Mouse (Mus musculus): ENCODE measurements around the gene Itgam. TPM values are rescaled to one million over a fixed set of nuclear protein-coding genes. Genes with fewer than 3 reads are reported as not detected.

The Itgam gene
- polyA plus RNA-seq, 1 experiment from 2014 or later: 0.22 TPM

- no peaks in the 10 kb centered on the region for H3K36me3 ChIP-seq (ENCODE audit: control insufficient read depth, insufficient read depth, low read length)
- ATAC-seq: no peak
- no peak overlapping the region for H3K4me3 ChIP-seq (ENCODE audit: low read depth, low read length)
- no peak for DNase-seq (ENCODE audit: low spot score)
- no peak overlapping the region for H3K27ac ChIP-seq (ENCODE audit: low read depth, low read length)
- no peaks in the 10 kb centered on the region for H3K27me3 ChIP-seq (replicated peaks; ENCODE audit: control insufficient read depth, insufficient read depth, low read length)
- no peak overlapping the region for H3K4me2 ChIP-seq (ENCODE audit: low read length)
- WGBS: 94% methylated on average over 7 of the region's 7 CpGs
- no peaks in the 10 kb centered on the region for H3K9me3 ChIP-seq (replicated peaks; ENCODE audit: control insufficient read depth, low read length)
- no peaks in the 10 kb centered on the region for H3K4me1 ChIP-seq (ENCODE audit: control insufficient read depth, insufficient read depth, low read length)
- H3K9ac ChIP-seq (ENCODE audit: low read length): no peak overlapping the region
These were observed 104.0 kb downstream of the Itgam start for GRCm38 (mm10) chr7:128166391-128166790.

Other genes starting within 250 kb of the Itgam start
- 9.7 and 11.1 TPM in 2 replicates for gene Stx4a, start 238.3 kb upstream of the Itgam start, polyA plus RNA-seq (2014; fragmentation: Nextera tagmentation; extraction: Ambion mirVana)
- gene Stx1b, start 238.1 kb upstream of the Itgam start, polyA plus RNA-seq (2014; fragmentation: Nextera tagmentation; extraction: Ambion mirVana): 15.7 and 22.3 TPM in 2 replicates
- 12.0 and 16.8 TPM in 2 replicates for gene Zfp646, start 186.4 kb upstream of the Itgam start, polyA plus RNA-seq (2014; fragmentation: Nextera tagmentation; extraction: Ambion mirVana)
- gene Zfp668, start 185.8 kb upstream of the Itgam start, polyA plus RNA-seq (2014; fragmentation: Nextera tagmentation; extraction: Ambion mirVana): 24.1 and 29.1 TPM in 2 replicates
- 0.61 and 0.63 TPM in 2 replicates for gene Prss53, start 171.7 kb upstream of the Itgam start, polyA plus RNA-seq (2014; fragmentation: Nextera tagmentation; extraction: Ambion mirVana)
- gene Gm21974, start 167.2 kb upstream of the Itgam start, polyA plus RNA-seq (2014; fragmentation: Nextera tagmentation; extraction: Ambion mirVana): not detected in 2 replicates
- 61.5 and 69.9 TPM in 2 replicates for gene Vkorc1, start 167.0 kb upstream of the Itgam start, polyA plus RNA-seq (2014; fragmentation: Nextera tagmentation; extraction: Ambion mirVana)
- gene Bckdk, start 158.6 kb upstream of the Itgam start, polyA plus RNA-seq (2014; fragmentation: Nextera tagmentation; extraction: Ambion mirVana): 108 and 131 TPM in 2 replicates
- gene Kat8, start 150.1 kb upstream of the Itgam start, polyA plus RNA-seq (2014; fragmentation: Nextera tagmentation; extraction: Ambion mirVana): 51.1 and 56.7 TPM in 2 replicates
- gene Prss8, start 132.5 kb upstream of the Itgam start, polyA plus RNA-seq (2014; fragmentation: Nextera tagmentation; extraction: Ambion mirVana): 0.17 TPM in 1 of 2 replicates, not detected in the other
- gene Prss36, start 115.9 kb upstream of the Itgam start, polyA plus RNA-seq (2014; fragmentation: Nextera tagmentation; extraction: Ambion mirVana): 12.3 and 12.9 TPM in 2 replicates
- gene Fus, start 95.2 kb upstream of the Itgam start, polyA plus RNA-seq (2014; fragmentation: Nextera tagmentation; extraction: Ambion mirVana): 55.9 and 60.1 TPM in 2 replicates
- 7.1 and 11.5 TPM in 2 replicates for gene Pycard, start 68.8 kb upstream of the Itgam start, polyA plus RNA-seq (2014; fragmentation: Nextera tagmentation; extraction: Ambion mirVana)
- gene Trim72, start 58.7 kb upstream of the Itgam start, polyA plus RNA-seq (2014; fragmentation: Nextera tagmentation; extraction: Ambion mirVana): not detected in 2 replicates
- not detected in 2 replicates for gene Gm49368, start within 50 bp of the Itgam start, polyA plus RNA-seq (2014; fragmentation: Nextera tagmentation; extraction: Ambion mirVana)
- 0.06 TPM in 1 of 2 replicates, not detected in the other for gene Itgax, start 66.9 kb downstream of the Itgam start, polyA plus RNA-seq (2014; fragmentation: Nextera tagmentation; extraction: Ambion mirVana)
- gene Itgad, start 91.7 kb downstream of the Itgam start, polyA plus RNA-seq (2014; fragmentation: Nextera tagmentation; extraction: Ambion mirVana): not detected in 2 replicates
- gene Cox6a2, start 143.7 kb downstream of the Itgam start, polyA plus RNA-seq (2014; fragmentation: Nextera tagmentation; extraction: Ambion mirVana): 0.27 TPM in 1 of 2 replicates, not detected in the other
- 5.7 and 6.6 TPM in 2 replicates for gene Armc5, start 174.7 kb downstream of the Itgam start, polyA plus RNA-seq (2014; fragmentation: Nextera tagmentation; extraction: Ambion mirVana)
- gene 9130023H24Rik, start 175.4 kb downstream of the Itgam start, polyA plus RNA-seq (2014; fragmentation: Nextera tagmentation; extraction: Ambion mirVana): 8.3 and 9.0 TPM in 2 replicates
- gene Tgfb1i1, start 184.2 kb downstream of the Itgam start, polyA plus RNA-seq (2014; fragmentation: Nextera tagmentation; extraction: Ambion mirVana): 12.4 and 17.6 TPM in 2 replicates
- gene Slc5a2, start 203.0 kb downstream of the Itgam start, polyA plus RNA-seq (2014; fragmentation: Nextera tagmentation; extraction: Ambion mirVana): not detected in 2 replicates
- gene BC017158, start 235.5 kb downstream of the Itgam start, polyA plus RNA-seq (2014; fragmentation: Nextera tagmentation; extraction: Ambion mirVana): 9.9 and 11.3 TPM in 2 replicates

All from forebrain, embryonic 14.5 days (tissue).